Mouse (Mus musculus) kidney, postnatal 4 days (tissue): ENCODE data around the gene Gcnt7.

Source experiments
- DNase-seq, 2 experiments: peaks; one replicate each; pipeline ENCODE4 v3.0.0; 2021; ENCODE audit warnings: mixed read lengths in 2 of 2

Gene Gcnt7

GRCm38 (mm10) chr2:172401116-172401825 is 57.1 kb downstream of the Gcnt7 start:
- DNase-seq = no peak
